In genomic region chr8:109798721-109799120, GRCm38 (mm10) we compare ENCODE assay signal across 25 mouse cellular contexts. TPM values are rescaled to one million over a fixed set of nuclear protein-coding genes. Genes with fewer than 3 reads are reported as not detected.
DNase-seq lines count a peak whose midpoint lies in the region; ATAC-seq and TF ChIP-seq lines count a peak whose summit lies in the region.
"Had no signal": no experiment of that assay in that cellular context is flagged by ENCODE, and none has a peak within 500 bp of the region (broad histone marks: within the 10 kb centered on the region; RNA-seq: fewer than 3 reads in every experiment).

No protein-coding gene starts in this region.

- ATAC-seq in liver, postnatal 0 days = peak; percentile 62; the same call in 1 of the 2 replicates
- peak; percentile 8; the same call in 1 of the 2 replicates for ATAC-seq in intestine, postnatal 0 days
- ATAC-seq: activated CD4-positive, CD25-positive, alpha-beta regulatory T cell, adult 4 months; CD4-positive, CD25-positive, alpha-beta regulatory T cell, adult 4 months; forebrain, embryonic 13.5 days; Patski had no signal

- no peaks in the 10 kb centered on the region for H3K36me3 ChIP-seq in kidney, adult 2 months (ENCODE audit: control insufficient read depth, insufficient read depth, low read length)
- 0 out of 2 replicates have a peak, but pooled peaks cover 5% of the 10 kb centered on the region for H3K36me3 ChIP-seq in liver, postnatal 0 days (replicated peaks; ENCODE audit: insufficient read depth, low read length)
- H3K36me3 ChIP-seq in intestine, postnatal 0 days (ENCODE audit: control insufficient read depth, insufficient read depth) = no peaks in the 10 kb centered on the region; the same call in 1 of the 2 replicates

- H3K27me3 ChIP-seq in kidney, adult 2 months (replicated peaks; ENCODE audit: control insufficient read depth, insufficient read depth, low read length) = no peaks in the 10 kb centered on the region
- no peaks in the 10 kb centered on the region for H3K27me3 ChIP-seq in liver, postnatal 0 days (ENCODE audit: insufficient read depth, low read length)
- no peaks in the 10 kb centered on the region for H3K27me3 ChIP-seq in intestine, postnatal 0 days (replicated peaks; ENCODE audit: control insufficient read depth, insufficient read depth, low read length)
- H3K27me3 ChIP-seq: CH12.LX; embryonic facial prominence, embryonic 12.5 days; forebrain, embryonic 13.5 days; Patski had no signal

- TF ChIP-seq EP300 in liver, postnatal 0 days (IDR thresholded peaks at IDR 0.05; ENCODE audit: low read depth) = no peak

- no peak overlapping the region for H3K9ac ChIP-seq in liver, postnatal 0 days (replicated peaks)
- H3K9ac ChIP-seq in intestine, postnatal 0 days (ENCODE audit: low read depth, low read length) = no peak overlapping the region
- H3K9ac ChIP-seq: embryonic facial prominence, embryonic 12.5 days; forebrain, embryonic 13.5 days had no signal

- DNase-seq in gastrocnemius, adult 2 months = no peak
- no peak for DNase-seq in gastrocnemius, postnatal 25 days
- DNase-seq in kidney, adult 2 months = no peak
- DNase-seq in kidney, postnatal 10 days = no peak
- DNase-seq in liver, postnatal 0 days = no peak
- no peak for DNase-seq in liver
- no peak for DNase-seq in layer of hippocampus, adult 2 months (ENCODE audit: low spot score in 2 of 2)
- DNase-seq: adrenal gland, adult 8-10 months; adrenal gland, postnatal 14 days; adrenal gland, postnatal 36 days; B cell, adult 2 months; cerebellum, adult 11-12 months; cerebellum, adult 2 months; cerebellum, adult 9-10 months; cerebellum, postnatal 10 days; cerebellum, postnatal 25 days had no signal

- H3K4me3 ChIP-seq in gastrocnemius, adult 2 months = no peak overlapping the region
- H3K4me3 ChIP-seq in kidney, adult 2 months (ENCODE audit: insufficient read depth, low read depth, low read length) = no peak overlapping the region
- no peak overlapping the region for H3K4me3 ChIP-seq in liver, postnatal 0 days (ENCODE audit: low read depth, low read length)
- no peak overlapping the region for H3K4me3 ChIP-seq in intestine, postnatal 0 days (ENCODE audit: low read depth, low read length)
- H3K4me3 ChIP-seq in layer of hippocampus, adult 2 months = no peak overlapping the region
- H3K4me3 ChIP-seq: embryonic facial prominence, embryonic 10.5 days; embryonic facial prominence, embryonic 12.5 days; forebrain, embryonic 13.5 days had no signal

- H3K9me3 ChIP-seq in liver, postnatal 0 days (ENCODE audit: low read length) = no peaks in the 10 kb centered on the region
- no peaks in the 10 kb centered on the region for H3K9me3 ChIP-seq in intestine, postnatal 0 days (ENCODE audit: control insufficient read depth)
- H3K9me3 ChIP-seq: embryonic facial prominence, embryonic 10.5 days; embryonic facial prominence, embryonic 12.5 days; forebrain, embryonic 13.5 days; G1E had no signal

- intact Hi-C loops in gastrocnemius, adult 2 months (cut with DNase I) = no loop called here

- H3K27ac ChIP-seq in gastrocnemius, adult 2 months = peak overlapping the region; percentile 69
- peak overlapping the region; percentile 76; the same call in 1 of the 2 replicates for H3K27ac ChIP-seq in kidney, adult 2 months (ENCODE audit: insufficient read depth, low read depth, low read length)
- H3K27ac ChIP-seq in liver, postnatal 0 days (ENCODE audit: low read depth) = no peak overlapping the region; the same call in 1 of the 2 replicates
- no peak overlapping the region; the same call in 1 of the 2 replicates for H3K27ac ChIP-seq in intestine, postnatal 0 days (ENCODE audit: low read depth, low read length)
- no peak overlapping the region for H3K27ac ChIP-seq in layer of hippocampus, adult 2 months
- H3K27ac ChIP-seq: embryonic facial prominence, embryonic 10.5 days; embryonic facial prominence, embryonic 12.5 days; forebrain, embryonic 13.5 days had no signal

- no peak overlapping the region for H3K4me2 ChIP-seq in liver, postnatal 0 days (ENCODE audit: low read depth, low read length)
- no peak overlapping the region for H3K4me2 ChIP-seq in intestine, postnatal 0 days (replicated peaks; ENCODE audit: low read depth)
- H3K4me2 ChIP-seq: embryonic facial prominence, embryonic 12.5 days; forebrain, embryonic 13.5 days had no signal

- TF ChIP-seq CTCF in gastrocnemius, adult 2 months (IDR thresholded peaks at IDR 0.05) = no peak
- no peak for TF ChIP-seq CTCF in kidney, adult 2 months (conservative IDR thresholded peaks at IDR 0.05; ENCODE audit: insufficient read depth, insufficient read length, low read depth, low read length)
- no peak for TF ChIP-seq CTCF in liver, postnatal 0 days (IDR thresholded peaks at IDR 0.05; ENCODE audit: low read depth)
- no peak for TF ChIP-seq CTCF in intestine, postnatal 0 days (IDR thresholded peaks at IDR 0.05; ENCODE audit: low read depth)
- TF ChIP-seq CTCF in layer of hippocampus, adult 2 months (conservative IDR thresholded peaks at IDR 0.05) = no peak

- no peak for TF ChIP-seq POLR2A in kidney, adult 2 months (IDR thresholded peaks at IDR 0.05; ENCODE audit: low read depth, low read length)

- peaks cover 29% of the 10 kb centered on the region for H3K4me1 ChIP-seq in kidney, adult 2 months (ENCODE audit: control insufficient read depth, insufficient read depth, low read length)
- H3K4me1 ChIP-seq in liver, postnatal 0 days (ENCODE audit: insufficient read depth) = peaks cover 22% of the 10 kb centered on the region
- no peaks in the 10 kb centered on the region for H3K4me1 ChIP-seq in intestine, postnatal 0 days (replicated peaks; ENCODE audit: control insufficient read depth, insufficient read depth, low read length)
- H3K4me1 ChIP-seq: embryonic facial prominence, embryonic 12.5 days; forebrain, embryonic 13.5 days had no signal

RNA-seq across cellular contexts. Expression of gene Ap1g1, which starts 20.4 kb away (rescaled TPM):
- 10 to 100 TPM; 39.9 to 40.0 TPM for total RNA-seq in gastrocnemius, adult 2 months (2021)
- total RNA-seq in gastrocnemius, postnatal 25 days (2021) = 10 to 100 TPM; 30.5 to 31.9 TPM
- polyA plus RNA-seq in kidney, adult 2 months (2012; rRNA removed) = 67.0 and 72.0 TPM in 2 replicates
- 13.3 and 14.0 TPM in 2 replicates for polyA plus RNA-seq in liver, postnatal 0 days (2015; fragmentation: Nextera tagmentation; extraction: Ambion mirVana)
- polyA plus RNA-seq in intestine, postnatal 0 days (2015; fragmentation: Nextera tagmentation; extraction: Ambion mirVana) = 27.1 and 28.2 TPM in 2 replicates
- total RNA-seq in layer of hippocampus, adult 2 months (2021) = 10 to 100 TPM; 84.1 to 92.2 TPM

Comparison
In these comparisons a context has a peak if more than half of its experiments do, and no peak if none do; other contexts are left out.
1. H3K27ac ChIP-seq: peak in gastrocnemius, adult 2 months (single experiment) and kidney, adult 2 months (single experiment); none in liver, postnatal 0 days (single experiment), intestine, postnatal 0 days (single experiment) and layer of hippocampus, adult 2 months (single experiment).